Mouse (Mus musculus) CD4-positive naive resting alpha-beta T cell, adult 76 days (primary cell): ENCODE results near the gene Prss57. TPM values are rescaled to one million over a fixed set of nuclear protein-coding genes. Genes with fewer than 3 reads are reported as not detected.

ENCODE experiments used
- total RNA-seq: library from RNA; stranded (reverse); gene quantifications from one replicate; pipeline ENCODE4 v1.2.4, GENCODE M21; 2023

The Prss57 gene
- total RNA-seq = not detected

DNA sequence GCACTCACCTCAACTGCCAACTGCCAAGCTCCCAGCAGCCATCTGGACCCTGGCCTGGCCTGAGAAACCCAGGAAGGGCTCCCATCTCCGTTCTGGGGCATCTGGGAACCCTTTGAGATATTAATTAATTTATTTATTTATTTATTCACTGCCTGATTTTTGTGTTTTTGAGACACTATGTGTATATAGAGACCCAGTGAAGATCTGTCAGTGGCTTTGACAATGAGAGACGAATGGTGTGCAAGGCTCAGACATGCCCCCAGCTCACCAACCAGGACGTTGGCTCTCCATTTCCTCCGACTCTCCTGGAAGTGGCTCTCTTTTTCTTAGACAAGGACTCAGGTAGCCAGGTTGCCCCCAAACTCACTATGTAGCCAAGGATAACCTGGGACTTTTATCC is at the start of gene Prss57:
Gene Prss57, minus strand, starts transcription at position 101 of the 400 bp plus-strand sequence.

DNA sequence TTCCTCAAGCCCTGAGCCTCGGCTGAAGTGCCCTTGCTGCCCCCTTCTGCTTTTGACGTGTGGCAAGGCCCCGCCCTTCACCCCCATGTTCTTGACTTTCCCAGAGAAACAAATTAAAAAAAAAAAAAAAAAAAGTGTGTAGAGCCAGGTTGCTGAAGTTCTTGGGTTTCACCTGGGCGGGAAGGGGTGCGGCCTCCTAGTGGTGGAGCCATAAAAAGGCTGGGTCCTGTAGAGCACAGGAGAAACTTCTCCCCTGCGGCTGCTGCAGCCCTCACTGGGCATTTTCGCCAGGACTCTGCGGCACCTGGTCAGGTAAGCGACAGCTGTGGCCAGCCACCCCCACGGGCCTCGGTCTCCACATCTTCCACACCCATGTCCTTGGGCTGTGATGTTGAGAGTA is 30.0 kb upstream of the Prss57 start, which contains the start of gene Misp:
Gene Misp, plus strand, starts transcription at position 208 of the 400 bp plus-strand sequence.

DNA sequence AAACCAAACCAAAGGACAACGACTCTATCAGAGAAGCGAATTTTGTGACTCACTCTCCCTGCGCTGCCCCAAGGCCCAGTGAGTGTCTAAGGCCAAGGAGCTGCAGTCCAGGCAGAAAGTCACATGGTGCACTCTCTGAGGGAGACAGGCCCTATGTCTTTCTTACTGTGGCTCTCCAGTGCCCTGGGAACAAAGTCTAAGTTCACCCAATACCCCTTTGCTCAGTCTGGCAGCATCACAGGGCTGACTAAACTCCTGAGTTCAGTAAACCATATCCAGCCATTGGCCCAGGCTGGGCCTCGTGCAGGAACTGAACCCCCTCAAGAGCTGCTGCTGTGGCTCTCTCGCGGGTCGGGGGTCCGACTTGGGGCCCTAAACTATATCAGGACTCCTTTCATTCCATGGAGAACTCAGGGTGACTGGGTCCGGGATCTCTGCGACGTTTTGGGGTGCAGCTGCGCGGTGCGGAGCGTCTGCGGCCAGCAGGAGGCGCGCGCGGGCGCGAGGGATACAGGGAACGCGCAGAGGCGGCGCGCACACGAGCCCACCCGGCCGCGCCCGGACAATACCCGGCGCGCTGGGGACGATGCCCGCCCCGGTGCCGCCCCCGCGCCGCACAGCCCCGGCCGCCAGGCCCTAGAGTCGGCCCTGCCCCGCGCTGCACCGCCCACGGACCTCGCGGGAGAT is 2.4 kb upstream of the Prss57 start, which contains the start of gene Palm:
Gene Palm, plus strand, starts transcription at position 522 of the 687 bp plus-strand sequence.

DNA sequence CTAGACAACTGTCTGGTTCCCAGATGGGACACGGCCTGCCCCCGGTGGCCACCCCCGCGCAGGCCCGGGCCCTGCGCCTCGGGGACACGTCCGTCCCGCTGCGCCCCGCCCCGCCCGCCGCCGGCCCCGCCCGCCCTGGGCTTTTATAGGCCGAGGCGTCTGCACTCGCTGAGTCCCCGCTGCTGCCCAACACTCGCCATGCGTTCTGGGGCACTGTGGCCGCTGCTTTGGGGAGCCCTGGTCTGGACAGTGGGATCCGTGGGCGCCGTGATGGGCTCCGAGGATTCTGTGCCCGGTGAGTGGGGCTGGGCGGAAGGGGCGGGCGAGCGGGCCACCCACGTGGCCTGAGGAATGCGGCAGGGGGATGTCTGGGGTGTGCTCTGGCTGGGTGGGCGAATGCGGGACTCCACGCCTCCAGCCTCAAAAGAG is 13.6 kb downstream of the Prss57 start, which contains the start of gene Fstl3:
Gene Fstl3, plus strand, starts transcription at position 170 of the 429 bp plus-strand sequence.

DNA sequence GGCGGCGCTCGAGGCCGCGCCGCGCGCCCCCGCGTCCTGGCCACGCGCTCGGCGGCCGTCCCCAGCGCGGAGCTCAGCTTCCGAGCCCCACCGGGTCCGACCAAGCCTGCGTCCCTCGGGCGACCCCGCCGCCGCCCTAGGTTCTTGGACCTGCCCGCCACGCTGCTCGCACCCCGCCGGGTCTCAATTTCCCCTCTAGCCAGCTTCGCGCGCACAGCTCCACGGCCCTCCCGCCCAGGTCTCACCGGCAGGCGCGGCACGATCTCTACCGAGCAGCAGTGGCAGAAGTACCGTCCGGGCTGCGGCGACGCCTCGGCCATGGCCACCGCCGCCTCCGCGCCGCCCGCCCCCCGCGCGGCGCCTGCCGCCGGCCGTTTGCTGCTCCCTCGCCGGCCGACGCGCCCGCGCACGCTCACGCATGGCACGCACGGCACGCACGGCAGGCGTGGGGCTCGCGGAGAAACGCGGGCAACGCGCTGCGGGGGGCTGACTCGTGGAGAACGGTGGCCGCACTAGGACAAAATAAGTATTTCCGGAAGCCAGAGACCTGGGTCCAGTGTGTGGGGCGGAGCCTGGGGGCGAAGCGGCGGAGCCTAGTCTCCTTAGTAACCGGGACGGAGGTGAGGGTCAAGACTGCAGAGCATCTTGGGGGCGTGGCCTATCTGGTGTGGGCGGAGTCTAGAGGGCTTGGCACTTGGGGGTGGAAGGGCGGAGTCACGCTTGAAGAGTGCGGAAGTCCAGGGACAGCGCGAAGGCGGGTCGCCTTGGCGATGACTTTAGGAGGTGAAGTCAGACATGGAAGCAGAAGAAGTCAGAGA is 24.0 kb downstream of the Prss57 start, which contains the start of gene Rnf126:
Gene Rnf126, minus strand, starts transcription at position 445 of the 818 bp plus-strand sequence.

DNA sequence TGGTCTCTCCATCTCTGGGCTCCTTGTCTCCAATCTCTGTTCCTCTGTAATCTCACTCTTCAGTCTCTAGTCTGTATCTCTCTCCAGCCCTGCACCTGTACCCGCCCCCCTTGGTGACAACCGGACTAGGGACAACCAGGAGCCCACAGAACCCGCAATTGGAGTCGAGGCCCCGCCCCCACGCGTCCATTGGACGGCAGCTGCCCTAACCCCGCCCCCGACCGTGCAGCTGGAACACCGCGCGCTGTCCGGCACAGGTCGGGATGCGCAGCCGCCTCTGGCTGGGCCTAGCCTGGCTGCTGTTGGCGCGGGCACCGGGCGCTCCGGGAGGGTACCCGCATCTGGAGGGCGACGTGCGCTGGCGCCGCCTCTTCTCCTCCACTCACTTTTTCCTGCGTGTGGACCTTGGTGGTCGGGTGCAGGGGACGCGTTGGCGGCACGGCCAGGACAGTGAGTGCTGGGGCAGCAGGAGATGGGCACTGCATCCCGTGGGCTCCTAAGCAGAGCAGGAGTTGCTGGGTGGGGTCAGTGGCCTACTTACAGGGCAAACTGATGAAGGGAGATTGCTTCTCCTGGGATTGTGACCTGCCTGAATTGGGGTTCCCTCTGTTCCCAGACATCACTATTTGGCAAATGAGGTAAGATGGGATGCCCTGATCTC is 35.8 kb downstream of the Prss57 start, which contains the start of gene Fgf22:
Gene Fgf22, plus strand, starts transcription at position 221 of the 661 bp plus-strand sequence.

DNA sequence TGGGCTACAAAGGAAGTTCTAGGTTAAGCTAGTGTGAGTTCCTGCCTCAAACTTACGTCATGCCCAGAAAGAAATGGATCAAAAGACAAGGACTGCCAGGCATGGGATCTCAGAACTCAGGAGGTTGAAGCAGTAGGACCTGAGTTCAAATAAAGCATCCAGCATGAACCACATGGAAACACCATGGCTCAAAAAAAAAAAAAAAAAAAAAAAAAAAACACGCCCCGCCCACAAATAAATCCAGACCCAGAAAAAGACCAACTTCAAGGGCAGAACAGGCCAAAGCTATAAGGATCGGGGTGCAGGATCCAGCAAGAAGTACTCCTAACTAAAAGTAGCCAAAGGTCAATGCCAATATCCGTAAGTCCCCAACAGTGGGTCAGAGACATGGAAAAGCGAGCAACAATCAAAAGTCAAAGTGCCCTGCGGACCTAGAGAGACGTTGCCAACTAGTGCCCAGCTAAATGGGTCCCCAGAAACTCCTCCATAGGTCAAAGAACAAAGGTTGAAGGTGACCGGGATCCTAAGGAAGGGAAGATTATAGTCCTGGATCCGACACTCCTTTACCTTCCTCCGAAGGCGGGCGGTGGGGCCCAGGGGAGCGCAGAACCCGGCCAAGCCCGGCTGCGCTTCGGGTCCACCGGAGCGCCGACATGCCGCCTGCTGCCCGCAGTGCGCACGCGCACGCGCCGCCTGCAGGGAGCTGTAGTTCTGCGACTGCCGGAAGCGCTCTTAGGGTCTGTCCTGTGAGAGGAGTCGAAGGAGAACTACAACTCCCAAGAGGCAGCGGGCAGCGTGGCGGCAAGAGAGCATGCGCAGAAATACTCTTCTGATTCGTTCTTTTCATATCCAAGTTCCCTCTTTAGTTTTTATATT is 44.6 kb downstream of the Prss57 start, which contains the start of gene Polrmt:
Gene Polrmt, minus strand, starts transcription at position 684 of the 876 bp plus-strand sequence.

Other genes with a start within 250 kb of the Prss57 start
- 57.4 TPM for gene Mier2, start 235.8 kb downstream of the Prss57 start, total RNA-seq
- gene Theg, start 203.6 kb downstream of the Prss57 start, total RNA-seq = not detected
- not detected for gene C2cd4c, start 176.9 kb downstream of the Prss57 start, total RNA-seq
- not detected for gene Shc2, start 153.0 kb downstream of the Prss57 start, total RNA-seq
- gene Odf3l2, start 145.2 kb downstream of the Prss57 start, total RNA-seq = not detected
- not detected for gene Madcam1, start 126.4 kb downstream of the Prss57 start, total RNA-seq
- gene Tpgs1, start 121.6 kb downstream of the Prss57 start, total RNA-seq = 18.3 TPM
- gene Cdc34, start 108.8 kb downstream of the Prss57 start, total RNA-seq = 81.6 TPM
- gene Gzmm, start 101.9 kb downstream of the Prss57 start, total RNA-seq = 2.1 TPM
- gene Bsg, start 86.5 kb downstream of the Prss57 start, total RNA-seq = 88.4 TPM
- gene Hcn2, start 74.3 kb downstream of the Prss57 start, total RNA-seq = not detected
- 48.0 TPM for gene Polrmt, start 44.4 kb downstream of the Prss57 start, total RNA-seq
- not detected for gene Fgf22, start 35.9 kb downstream of the Prss57 start, total RNA-seq
- gene Rnf126, start 24.0 kb downstream of the Prss57 start, total RNA-seq = 58.0 TPM
- gene Fstl3, start 13.7 kb downstream of the Prss57 start, total RNA-seq = not detected
- gene Palm, start 2.6 kb upstream of the Prss57 start, total RNA-seq = 2.8 TPM
- not detected for gene Misp, start 30.0 kb upstream of the Prss57 start, total RNA-seq
- 788 TPM for gene Ptbp1, start 63.5 kb upstream of the Prss57 start, total RNA-seq
- not detected for gene Prtn3, start 83.5 kb upstream of the Prss57 start, total RNA-seq
- gene Plppr3, start 83.7 kb upstream of the Prss57 start, total RNA-seq = 2.3 TPM
- not detected for gene Elane, start 95.3 kb upstream of the Prss57 start, total RNA-seq
- gene Cfd, start 99.9 kb upstream of the Prss57 start, total RNA-seq = not detected
- gene Med16, start 118.0 kb upstream of the Prss57 start, total RNA-seq = 74.1 TPM
- gene Gm26602, start 119.9 kb upstream of the Prss57 start, total RNA-seq = not detected
- gene Kiss1r, start 126.0 kb upstream of the Prss57 start, total RNA-seq = 0.47 TPM
- gene R3hdm4, start 130.2 kb upstream of the Prss57 start, total RNA-seq = 96.5 TPM
- gene Arid3a, start 136.1 kb upstream of the Prss57 start, total RNA-seq = 7.9 TPM
- 61.8 TPM for gene Wdr18, start 169.2 kb upstream of the Prss57 start, total RNA-seq
- gene Grin3b, start 179.8 kb upstream of the Prss57 start, total RNA-seq = 0.18 TPM
- gene Tmem259, start 193.4 kb upstream of the Prss57 start, total RNA-seq = 154 TPM
- 387 TPM for gene Cnn2, start 197.6 kb upstream of the Prss57 start, total RNA-seq
- gene Abca7, start 205.5 kb upstream of the Prss57 start, total RNA-seq = 68.3 TPM
- gene Arhgap45, start 225.7 kb upstream of the Prss57 start, total RNA-seq = 890 TPM
- 50.1 TPM for gene Polr2e, start 248.8 kb upstream of the Prss57 start, total RNA-seq